In genomic region chr10:13300196-13300595, GRCm38 (mm10) we compare ENCODE assay signal across 13 mouse cellular contexts.
DNase-seq lines count a peak whose midpoint lies in the region; ATAC-seq lines count a peak whose summit lies in the region.
"Had no signal": no experiment of that assay in that cellular context is flagged by ENCODE, and none has a peak within 500 bp of the region (broad histone marks: within the 10 kb centered on the region; RNA-seq: fewer than 3 reads in every experiment).

No protein-coding gene starts in this region.

- peaks cover 10% of the 10 kb centered on the region; the same call in 1 of the 2 replicates for H3K4me1 ChIP-seq in intestine, embryonic 14.5 days (replicated peaks; ENCODE audit: control insufficient read depth, insufficient read depth, low read length)
- H3K4me1 ChIP-seq in intestine, embryonic 16.5 days (ENCODE audit: control insufficient read depth, insufficient read depth, low read length), result peaks cover 14% of the 10 kb centered on the region
- H3K4me1 ChIP-seq in brown adipose tissue, adult 24 weeks (ENCODE audit: control insufficient read depth, insufficient read depth, insufficient read length, low read length), result peaks cover 21% of the 10 kb centered on the region
- H3K4me1 ChIP-seq in neural tube, embryonic 15.5 days, result 0 out of 2 replicates have a peak, but pooled peaks cover 3% of the 10 kb centered on the region

- no peak overlapping the region for H3K4me2 ChIP-seq in intestine, embryonic 14.5 days (ENCODE audit: low read length)
- H3K4me2 ChIP-seq in intestine, embryonic 16.5 days (ENCODE audit: low read depth, low read length), result no peak overlapping the region
- H3K4me2 ChIP-seq in neural tube, embryonic 15.5 days, result no peak overlapping the region
- H3K4me2 ChIP-seq: embryonic facial prominence, embryonic 15.5 days; forebrain, embryonic 12.5 days had no signal

- H3K36me3 ChIP-seq in intestine, embryonic 14.5 days (ENCODE audit: control insufficient read depth, insufficient read depth, low read length), result no peaks in the 10 kb centered on the region
- H3K36me3 ChIP-seq in intestine, embryonic 16.5 days (ENCODE audit: control insufficient read depth, insufficient read depth, low read length), result no peaks in the 10 kb centered on the region
- no peaks in the 10 kb centered on the region for H3K36me3 ChIP-seq in neural tube, embryonic 15.5 days
- H3K36me3 ChIP-seq: embryonic facial prominence, embryonic 15.5 days; forebrain, embryonic 12.5 days had no signal

- DNase-seq in adrenal gland, postnatal 36 days, result peak; percentile 10 to 43
- DNase-seq in adrenal gland, postnatal 25 days, result no peak
- DNase-seq in intestine, embryonic 14.5 days (ENCODE audit: low spot score), result no peak
- peak; percentile 32 for DNase-seq in kidney, postnatal 10 days
- DNase-seq in adipocyte (ENCODE audit: low spot score), result no peak
- DNase-seq: cerebellum, adult 11-12 months; thymus, postnatal 4 days had no signal

- no peak overlapping the region for H3K9ac ChIP-seq in intestine, embryonic 14.5 days (ENCODE audit: low read length)
- no peak overlapping the region for H3K9ac ChIP-seq in intestine, embryonic 16.5 days (ENCODE audit: low read depth, low read length)
- no peak overlapping the region for H3K9ac ChIP-seq in neural tube, embryonic 15.5 days (replicated peaks)
- H3K9ac ChIP-seq: embryonic facial prominence, embryonic 15.5 days; forebrain, embryonic 12.5 days had no signal

- H3K9me3 ChIP-seq in intestine, embryonic 14.5 days (ENCODE audit: control insufficient read depth, low read length), result no peaks in the 10 kb centered on the region
- H3K9me3 ChIP-seq in intestine, embryonic 16.5 days (ENCODE audit: control insufficient read depth, low read length), result no peaks in the 10 kb centered on the region
- no peaks in the 10 kb centered on the region for H3K9me3 ChIP-seq in neural tube, embryonic 15.5 days (replicated peaks)
- H3K9me3 ChIP-seq: embryonic facial prominence, embryonic 15.5 days; forebrain, embryonic 12.5 days had no signal

- ATAC-seq in intestine, embryonic 14.5 days (replicated peaks; ENCODE audit: low FRiP score, low TSS enrichment, low read depth), result no peak
- no peak for ATAC-seq in intestine, embryonic 16.5 days
- ATAC-seq in neural tube, embryonic 15.5 days (ENCODE audit: low FRiP score), result no peak
- ATAC-seq: inflammation-experienced regulatory T-cells, adult 6 months had no signal

- H3K27ac ChIP-seq in intestine, embryonic 14.5 days (ENCODE audit: low read depth), result 0 out of 2 replicates have a peak overlapping the region, but pooled peaks have one; percentile 45
- no peak overlapping the region for H3K27ac ChIP-seq in intestine, embryonic 16.5 days (ENCODE audit: low read length)
- peak overlapping the region; percentile 38; the same call in 1 of the 2 replicates for H3K27ac ChIP-seq in brown adipose tissue, adult 24 weeks (replicated peaks; ENCODE audit: low read depth, low read length)
- H3K27ac ChIP-seq in neural tube, embryonic 15.5 days (replicated peaks), result no peak overlapping the region
- H3K27ac ChIP-seq: embryonic facial prominence, embryonic 15.5 days; forebrain, embryonic 12.5 days had no signal

- 81% methylated on average over 6 of the region's 6 CpGs for WGBS in intestine, embryonic 14.5 days
- WGBS in intestine, embryonic 16.5 days, result 85% methylated on average over 6 of the region's 6 CpGs
- WGBS in neural tube, embryonic 15.5 days, result 80% methylated on average over 6 of the region's 6 CpGs

- H3K27me3 ChIP-seq in intestine, embryonic 14.5 days (replicated peaks; ENCODE audit: control insufficient read depth, insufficient read depth, low read length), result no peaks in the 10 kb centered on the region
- H3K27me3 ChIP-seq in intestine, embryonic 16.5 days (replicated peaks; ENCODE audit: control insufficient read depth, insufficient read depth, low read length), result no peaks in the 10 kb centered on the region
- no peaks in the 10 kb centered on the region for H3K27me3 ChIP-seq in neural tube, embryonic 15.5 days (replicated peaks)
- H3K27me3 ChIP-seq: embryonic facial prominence, embryonic 15.5 days; forebrain, embryonic 12.5 days had no signal

- no peak overlapping the region for H3K4me3 ChIP-seq in intestine, embryonic 14.5 days (ENCODE audit: low read depth, low read length)
- no peak overlapping the region for H3K4me3 ChIP-seq in intestine, embryonic 16.5 days (ENCODE audit: low read length)
- peak overlapping the region; percentile 31 for H3K4me3 ChIP-seq in brown adipose tissue, adult 24 weeks (ENCODE audit: insufficient read depth, low read depth, low read length)
- H3K4me3 ChIP-seq in neural tube, embryonic 15.5 days (replicated peaks), result no peak overlapping the region
- H3K4me3 ChIP-seq: embryonic facial prominence, embryonic 15.5 days; forebrain, embryonic 12.5 days had no signal

Comparison
In these comparisons a context has a peak if more than half of its experiments do, and no peak if none do; other contexts are left out.
1. DNase-seq: peak in adrenal gland, postnatal 36 days (2 of 2) and kidney, postnatal 10 days (single experiment); none in adrenal gland, postnatal 25 days (single experiment), intestine, embryonic 14.5 days (single experiment) and adipocyte (single experiment).
2. H3K27ac ChIP-seq: peak in intestine, embryonic 14.5 days (single experiment) and brown adipose tissue, adult 24 weeks (single experiment); none in intestine, embryonic 16.5 days (single experiment) and neural tube, embryonic 15.5 days (single experiment).